Mouse (Mus musculus): ENCODE measurements around the gene Ascc3.

Ascc3 gene

DNA sequence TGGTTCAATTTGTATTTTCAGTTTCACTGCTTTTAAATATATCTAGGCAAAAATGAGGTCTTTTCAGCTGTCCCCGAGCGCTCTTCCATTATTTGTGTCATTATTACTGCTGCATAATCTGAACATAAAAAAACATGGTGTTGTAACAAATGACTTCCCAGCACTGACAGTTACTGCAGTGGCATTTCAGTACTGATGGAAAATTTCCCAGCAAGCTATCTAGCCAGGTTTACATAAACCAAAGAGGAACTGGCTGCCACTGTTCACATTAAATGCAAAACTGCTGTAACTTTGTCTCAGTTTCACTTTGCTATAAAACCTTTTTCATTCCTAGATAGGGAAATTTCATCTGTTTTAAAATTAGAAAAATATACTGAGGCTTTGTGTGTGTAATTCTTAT is 170.5 kb downstream of the Ascc3 start:
- DNase-seq (ENCODE audit: low read depth, low spot score): no peak

DNA sequence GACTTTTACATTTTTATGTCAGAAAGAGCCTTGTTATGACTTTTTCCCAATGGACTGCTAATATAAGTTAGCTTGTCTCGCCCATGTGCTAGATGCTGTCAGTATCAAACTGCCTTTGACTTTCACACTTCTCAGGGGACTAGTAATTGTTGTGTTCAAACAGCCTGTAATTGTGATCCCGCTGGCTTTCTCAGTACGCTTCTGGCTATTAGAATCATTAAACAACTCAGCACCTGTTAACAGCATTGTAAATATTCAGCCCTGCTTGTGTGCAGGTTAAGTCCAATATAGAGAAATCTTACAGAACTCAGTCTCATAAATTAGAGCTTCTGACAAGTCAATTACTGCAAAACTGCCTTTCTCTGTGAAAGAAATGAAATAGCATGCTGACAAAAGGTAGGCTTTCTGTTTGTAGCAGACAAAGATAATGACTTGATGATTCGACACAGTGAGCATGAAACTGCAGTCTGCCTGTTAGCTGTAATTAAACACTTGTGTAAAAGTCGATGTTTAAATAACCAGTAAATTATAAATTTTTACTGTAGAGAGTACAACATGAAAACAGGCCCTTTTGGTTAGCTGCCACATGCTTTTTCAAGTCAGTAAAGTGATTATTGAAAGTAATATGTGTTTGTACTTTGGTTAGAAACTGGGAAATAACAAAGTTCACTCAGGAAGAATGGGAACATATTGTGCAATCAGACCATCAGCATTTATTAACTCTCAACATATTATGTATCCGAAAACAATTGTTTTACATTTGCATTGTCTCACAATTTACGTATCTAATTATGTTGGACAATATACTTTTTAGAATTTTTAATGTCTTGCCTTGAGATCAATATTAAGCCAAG is 171.2 kb downstream of the Ascc3 start:
- DNase-seq (ENCODE audit: low read depth, low spot score): no peak

DNA sequence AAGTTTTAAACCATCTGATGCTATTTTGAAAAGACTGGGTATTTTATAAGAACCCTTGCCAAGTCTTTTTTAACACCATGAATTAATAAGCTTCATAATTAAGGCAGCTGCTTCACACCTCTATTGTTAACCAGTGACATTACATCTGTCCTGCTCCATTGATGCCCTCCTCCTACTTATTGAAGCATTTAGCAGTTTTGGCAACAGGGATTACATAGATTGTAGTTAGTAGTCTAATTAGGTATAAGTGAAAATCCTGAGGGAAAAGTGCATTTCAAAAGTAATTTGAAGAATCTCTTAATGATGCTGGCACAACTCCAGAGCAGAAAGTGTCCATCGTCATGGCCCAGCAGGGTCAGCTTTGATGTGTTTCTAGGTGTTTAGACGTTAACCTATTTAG is 180.3 kb downstream of the Ascc3 start:
- DNase-seq (ENCODE audit: low read depth, low spot score): no peak

DNA sequence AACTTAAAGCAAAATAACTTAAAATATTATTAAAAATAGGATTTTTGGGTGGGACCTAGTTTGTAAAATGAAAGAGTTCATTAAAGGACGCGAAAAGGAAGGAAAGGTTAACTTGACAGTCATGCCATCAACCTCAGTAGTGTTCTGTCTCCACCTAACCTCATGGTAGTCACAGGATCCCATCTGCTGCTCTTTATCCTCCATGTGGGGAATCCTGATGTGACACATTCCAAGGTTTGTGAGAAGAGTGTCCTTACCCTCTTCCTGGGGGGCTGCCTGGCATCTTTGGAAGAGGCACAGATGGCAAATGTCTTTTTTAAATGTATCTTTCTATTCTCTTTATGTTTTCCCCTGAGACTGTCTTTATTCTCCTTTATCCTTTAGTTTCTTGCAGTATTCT is 181.4 kb downstream of the Ascc3 start:
- DNase-seq (ENCODE audit: low read depth, low spot score): no peak

DNA sequence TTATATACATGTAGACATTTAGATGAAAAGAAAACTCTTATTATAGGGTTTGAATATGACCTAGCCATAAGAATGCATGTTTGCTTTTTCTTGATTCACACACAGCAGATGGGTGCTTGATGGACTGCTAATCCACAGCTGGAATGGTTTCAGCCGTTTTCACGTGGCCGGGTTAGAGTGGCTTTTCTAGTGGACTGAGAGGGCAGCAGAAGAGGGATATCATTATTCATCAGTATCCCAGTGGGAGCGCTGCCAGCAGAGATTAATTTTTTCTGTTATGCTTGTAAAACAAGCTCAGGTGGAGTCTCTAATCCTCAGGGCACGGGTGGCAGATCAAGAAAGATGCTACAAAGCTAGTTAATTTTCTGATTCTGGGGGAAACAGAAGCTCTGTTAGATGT is 200.4 kb downstream of the Ascc3 start:
- DNase-seq (ENCODE audit: low read depth, low spot score): no peak

DNA sequence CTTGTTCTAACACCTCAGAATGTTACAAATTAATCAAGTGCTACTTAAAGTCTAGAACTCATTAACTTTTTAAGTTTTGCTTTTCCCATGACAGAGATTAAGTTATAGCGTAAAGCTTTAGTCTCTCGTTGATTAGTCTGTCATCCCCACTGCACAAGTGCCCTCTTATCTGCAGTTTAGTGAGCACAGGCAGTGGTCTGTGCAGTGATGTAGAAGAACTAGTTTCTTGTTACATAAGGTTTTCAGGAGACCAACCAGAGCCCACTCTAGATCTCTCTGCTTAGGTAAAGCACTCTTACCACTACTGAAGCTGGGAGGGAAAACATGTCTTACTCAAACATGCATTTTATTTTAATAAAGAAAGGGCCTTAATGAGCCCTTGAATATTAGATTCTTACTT is 209.1 kb downstream of the Ascc3 start:
- DNase-seq (ENCODE audit: low read depth, low spot score): no peak

DNA sequence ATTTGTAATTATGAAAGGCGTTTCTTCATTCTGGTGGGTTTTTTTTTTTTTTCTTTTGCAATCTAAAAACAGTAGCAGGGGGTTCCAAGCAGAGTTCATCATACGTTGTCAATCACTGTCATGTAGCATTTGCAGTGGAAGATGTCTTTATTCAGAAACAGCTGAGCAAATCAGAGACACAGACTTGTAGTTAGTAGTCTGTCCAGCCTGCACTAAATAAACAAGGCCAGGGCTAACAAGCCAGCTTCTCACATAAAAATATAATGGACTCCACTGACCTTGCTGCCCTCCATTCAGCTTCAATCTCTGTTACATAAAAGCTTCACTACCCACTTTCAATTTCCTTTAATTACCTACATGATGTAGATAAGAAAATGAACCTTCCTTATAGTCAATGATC is 209.9 kb downstream of the Ascc3 start:
- DNase-seq (ENCODE audit: low read depth, low spot score): no peak

DNA sequence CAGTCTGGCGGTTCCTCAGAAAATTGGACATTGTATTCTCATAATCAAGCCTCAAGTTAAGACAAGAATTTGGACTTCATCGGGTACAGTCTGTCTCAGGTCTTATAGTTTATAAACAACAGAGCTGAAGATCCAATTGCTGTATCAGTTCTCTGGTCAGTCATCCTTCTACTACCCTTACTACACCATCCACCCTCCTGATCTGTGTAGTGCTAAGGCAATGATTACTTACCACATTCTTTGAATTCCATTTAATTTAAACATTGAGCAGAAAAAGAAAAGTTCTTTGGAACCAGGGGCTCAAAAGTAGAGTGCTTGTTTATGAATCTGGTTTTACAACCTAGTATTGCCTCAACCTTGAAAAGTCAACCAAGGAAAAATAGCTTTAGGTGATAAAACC is 213.7 kb downstream of the Ascc3 start:
- DNase-seq (ENCODE audit: low read depth, low spot score): no peak

DNA sequence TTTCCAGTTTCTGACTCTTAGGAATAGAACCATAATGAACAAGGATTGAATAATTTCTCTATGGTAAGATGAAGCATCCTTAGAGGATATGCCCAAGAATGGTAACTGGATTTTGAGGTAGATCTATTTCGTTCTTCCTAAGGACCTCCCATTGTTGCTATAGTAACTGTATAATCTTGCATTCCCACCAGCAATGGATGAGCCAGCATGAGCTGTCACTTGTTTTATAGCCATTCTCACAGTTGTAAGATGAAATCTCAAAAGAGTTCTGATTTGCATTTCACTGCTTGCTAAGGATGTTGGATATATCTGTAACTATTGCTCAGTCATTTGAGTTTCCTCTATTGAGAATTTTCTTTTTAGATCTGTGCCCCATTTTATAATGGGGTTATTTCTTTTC is 229.9 kb downstream of the Ascc3 start:
- no peak for DNase-seq (ENCODE audit: low read depth, low spot score)

DNA sequence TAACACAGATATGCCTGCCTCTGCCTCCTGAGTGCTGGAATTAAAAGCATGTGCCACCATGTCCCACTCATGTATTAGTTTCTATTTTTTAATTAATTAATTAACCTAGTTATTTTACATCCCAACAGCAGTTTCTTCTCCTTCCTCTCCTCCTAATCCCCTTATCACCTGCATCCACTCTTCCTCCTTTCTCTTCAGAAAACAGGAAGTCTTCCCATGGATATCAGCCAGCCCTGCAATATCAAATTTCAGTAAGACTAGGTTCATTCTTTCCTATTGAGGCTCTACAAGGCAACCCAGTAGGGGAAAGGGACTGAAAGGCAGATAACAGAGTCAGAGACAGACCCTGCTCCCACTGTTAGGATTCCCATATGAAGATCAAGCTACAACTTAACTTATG is 234.4 kb downstream of the Ascc3 start:
- no peak for DNase-seq (ENCODE audit: low read depth, low spot score)

DNA sequence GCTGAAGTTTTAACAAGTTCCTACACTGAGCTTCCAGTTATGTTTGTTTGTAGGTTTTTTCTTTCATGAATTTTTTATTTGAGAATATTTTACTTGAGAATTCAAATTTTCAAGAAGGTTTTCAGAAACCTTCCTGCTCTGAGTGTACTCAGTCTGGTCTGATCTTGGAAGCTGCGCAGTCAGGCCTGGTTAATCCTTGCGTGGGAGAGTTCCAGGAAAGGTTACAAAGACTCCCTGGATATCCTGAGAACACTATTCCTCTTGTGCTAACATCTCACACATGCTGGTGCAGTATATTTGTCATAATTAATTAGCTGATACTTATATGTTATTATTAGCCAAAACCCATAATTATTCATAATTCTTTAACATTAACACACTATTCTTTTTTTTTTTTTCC is 242.1 kb downstream of the Ascc3 start:
- DNase-seq (ENCODE audit: low read depth, low spot score): no peak

DNA sequence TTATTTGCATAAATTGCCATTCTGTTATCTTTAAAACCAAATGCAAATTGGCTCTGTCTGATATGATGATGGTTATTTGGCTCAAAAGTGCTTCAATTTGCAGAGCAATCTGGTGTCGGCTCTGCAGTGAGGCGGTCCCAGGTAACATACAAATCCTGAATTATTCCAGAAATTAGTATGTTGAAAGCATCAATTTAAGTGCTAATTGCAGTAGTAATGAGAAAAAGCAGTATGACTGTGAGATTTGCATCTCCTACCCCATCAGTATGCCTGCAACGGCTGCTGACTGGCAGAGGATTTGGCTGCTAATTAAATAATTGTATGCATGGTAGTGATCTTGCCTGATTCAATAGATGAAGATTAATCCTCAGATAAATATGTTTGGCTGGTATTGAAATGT is 250.9 kb downstream of the Ascc3 start:
- DNase-seq (ENCODE audit: low read depth, low spot score): no peak

DNA sequence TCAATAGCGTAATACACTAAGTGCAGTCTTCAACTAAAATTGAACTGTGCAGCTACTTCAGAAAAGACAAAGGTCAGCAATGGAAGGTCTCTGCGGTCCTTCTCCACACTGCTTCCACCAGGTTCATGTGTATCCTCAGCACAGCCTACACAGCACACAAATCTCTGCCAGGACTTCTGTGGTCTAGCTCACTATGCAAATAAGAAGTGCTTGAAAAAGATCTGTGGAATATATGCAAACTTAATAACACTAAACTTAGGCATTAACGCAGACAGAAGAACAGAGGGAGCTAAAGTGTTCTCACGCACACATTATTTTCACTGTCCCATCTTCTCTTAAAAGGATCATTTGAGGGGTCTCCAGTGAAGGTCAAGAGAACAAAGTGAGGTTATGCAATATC is 275.7 kb downstream of the Ascc3 start:
- DNase-seq (ENCODE audit: low read depth, low spot score): no peak

DNA sequence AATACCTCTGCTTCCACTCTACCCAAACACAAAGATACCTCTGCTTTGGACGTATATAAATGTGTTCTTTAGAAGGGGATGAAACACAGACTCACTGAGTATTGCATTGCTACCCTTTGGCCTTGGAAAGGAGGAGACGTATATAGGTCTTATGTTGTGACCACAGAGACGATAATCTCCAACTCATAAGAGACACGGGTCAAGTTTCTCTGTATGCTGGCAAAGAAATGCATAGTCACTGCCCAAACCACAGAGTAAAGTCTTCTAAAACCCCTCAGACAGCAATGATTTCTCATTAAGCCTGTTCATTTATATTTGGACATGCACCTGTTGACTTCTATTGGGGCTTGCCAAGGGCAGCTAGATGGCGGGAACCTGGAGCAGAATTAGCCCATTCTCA is 284.5 kb downstream of the Ascc3 start:
- DNase-seq (ENCODE audit: low read depth, low spot score): no peak

DNA sequence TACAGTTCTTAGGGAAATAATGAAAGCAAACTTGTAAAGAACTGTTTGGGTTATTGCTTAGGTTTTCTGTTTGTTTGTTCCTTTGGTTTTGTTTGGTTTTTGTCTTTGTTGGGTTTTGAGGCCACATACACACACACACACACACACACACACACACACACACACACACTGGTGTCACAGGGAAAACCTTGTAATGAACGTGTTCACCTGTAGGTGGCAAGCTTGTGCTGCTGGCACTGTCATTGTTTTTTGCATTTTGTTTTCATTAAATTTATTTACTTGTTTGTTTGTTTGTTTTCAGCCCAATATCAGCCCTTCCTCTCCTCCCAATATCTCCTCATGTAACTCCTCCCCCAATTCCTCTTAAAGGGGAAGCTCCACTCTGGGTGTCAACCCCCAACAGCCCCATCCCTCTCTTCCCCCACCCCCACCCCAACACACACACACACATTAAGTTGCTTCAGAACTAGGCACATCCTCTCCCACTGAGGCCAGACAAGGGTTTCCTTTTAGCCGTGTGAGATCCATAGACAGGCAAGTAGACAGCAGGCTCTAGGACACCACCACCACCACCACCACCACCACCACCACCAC is 289.1 kb downstream of the Ascc3 start:
- DNase-seq (ENCODE audit: low read depth, low spot score): no peak

DNA sequence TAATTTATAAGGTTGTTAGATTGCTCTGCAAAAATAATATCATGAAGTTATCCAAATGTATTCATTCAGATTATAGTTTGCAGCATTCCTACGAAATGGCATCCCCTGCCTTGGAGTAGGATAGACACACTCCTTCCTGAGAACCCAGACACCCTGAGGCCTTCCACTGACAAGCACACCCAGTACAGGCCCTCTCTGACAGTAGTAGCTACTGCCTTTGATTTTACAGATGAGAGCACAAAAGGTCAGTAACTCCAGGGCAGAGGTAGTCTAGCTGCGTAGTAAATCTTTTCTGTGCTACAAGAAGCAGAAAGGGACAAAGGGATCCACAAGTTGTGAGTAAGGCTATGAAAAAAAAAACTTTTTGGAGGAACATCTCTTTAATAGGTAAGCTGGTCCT is 289.9 kb downstream of the Ascc3 start:
- no peak for DNase-seq (ENCODE audit: low read depth, low spot score)

DNA sequence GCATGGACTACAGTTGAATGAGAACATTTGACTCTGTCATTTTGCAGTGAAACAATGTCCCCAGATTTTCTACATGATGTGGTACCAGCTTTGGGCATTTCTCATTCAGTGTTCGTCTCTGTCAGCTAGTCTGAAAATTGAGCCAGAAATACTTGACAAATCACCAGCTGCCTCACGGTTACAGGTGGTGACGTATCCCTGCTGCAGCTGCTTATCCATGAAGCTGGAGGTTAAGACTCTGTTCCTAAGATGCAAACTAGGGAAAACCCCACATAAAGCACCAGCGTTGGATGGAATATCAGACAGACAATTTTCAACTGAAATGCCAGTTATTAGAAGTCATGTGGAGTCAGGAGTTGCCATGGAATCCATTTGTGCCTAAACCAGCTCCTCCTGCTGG is 293.8 kb downstream of the Ascc3 start:
- no peak for DNase-seq (ENCODE audit: low read depth, low spot score)

DNA sequence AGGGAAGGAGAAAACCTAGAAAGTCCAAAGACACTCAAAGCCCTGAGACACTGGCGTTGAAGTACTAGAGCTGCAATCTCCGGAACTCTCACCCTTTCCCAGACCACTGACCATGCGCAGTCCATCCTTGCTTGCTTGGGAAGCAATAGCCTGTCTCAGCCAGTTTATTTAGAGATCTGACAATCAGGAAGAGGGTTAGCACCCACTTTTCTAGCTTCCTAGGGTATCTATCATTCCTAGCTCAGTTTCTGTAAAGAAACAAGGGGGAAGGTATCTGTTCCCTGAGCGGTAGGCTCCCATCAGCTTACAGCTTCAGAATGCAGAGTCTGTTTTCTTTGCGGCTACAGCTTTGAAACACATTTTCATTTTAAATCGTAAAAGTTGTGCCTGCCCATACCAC is 298.2 kb downstream of the Ascc3 start:
- DNase-seq (ENCODE audit: low read depth, low spot score): no peak

DNA sequence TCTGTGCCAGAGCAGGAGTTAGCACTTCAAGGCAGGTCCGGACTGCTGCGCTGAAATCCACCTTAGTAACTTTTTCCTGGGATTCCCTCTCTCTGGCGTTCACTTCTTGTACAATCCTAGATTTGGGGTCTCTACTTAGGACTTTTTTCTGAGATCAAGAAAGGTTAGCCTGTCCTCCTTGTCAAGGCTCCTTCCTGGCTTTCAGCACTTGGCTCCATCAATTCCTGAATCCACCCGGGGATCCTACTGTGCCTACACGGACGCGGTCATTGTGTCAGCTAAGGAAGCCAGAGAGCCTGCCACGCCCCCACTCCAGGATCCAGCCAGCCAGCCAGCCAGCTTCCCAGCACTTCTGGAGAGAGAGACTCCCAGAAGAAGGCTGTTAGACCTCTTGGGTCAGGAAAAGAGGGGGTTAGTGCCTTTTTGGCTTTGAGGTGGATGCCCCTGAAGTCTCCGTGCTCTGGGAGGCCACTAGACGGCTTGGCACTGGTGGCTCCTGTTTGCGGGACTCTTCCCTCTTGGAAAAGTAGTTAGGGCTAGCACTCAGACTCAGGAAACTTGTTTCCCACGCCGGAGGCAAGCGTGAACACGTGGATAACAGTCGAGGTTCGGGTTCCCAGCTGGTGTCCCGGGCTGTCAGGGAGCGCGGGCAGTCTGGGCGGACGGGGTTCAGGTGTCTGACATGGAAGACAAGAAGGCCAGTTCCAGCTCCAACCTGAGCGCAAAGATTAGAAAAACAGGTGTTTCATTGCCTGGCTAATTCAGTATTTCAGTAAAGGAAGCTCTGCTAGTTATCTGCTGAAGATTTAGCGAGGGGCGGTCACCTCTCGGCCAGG is 299.6 kb downstream of the Ascc3 start:
- no peak for DNase-seq (ENCODE audit: low read depth, low spot score)

DNA sequence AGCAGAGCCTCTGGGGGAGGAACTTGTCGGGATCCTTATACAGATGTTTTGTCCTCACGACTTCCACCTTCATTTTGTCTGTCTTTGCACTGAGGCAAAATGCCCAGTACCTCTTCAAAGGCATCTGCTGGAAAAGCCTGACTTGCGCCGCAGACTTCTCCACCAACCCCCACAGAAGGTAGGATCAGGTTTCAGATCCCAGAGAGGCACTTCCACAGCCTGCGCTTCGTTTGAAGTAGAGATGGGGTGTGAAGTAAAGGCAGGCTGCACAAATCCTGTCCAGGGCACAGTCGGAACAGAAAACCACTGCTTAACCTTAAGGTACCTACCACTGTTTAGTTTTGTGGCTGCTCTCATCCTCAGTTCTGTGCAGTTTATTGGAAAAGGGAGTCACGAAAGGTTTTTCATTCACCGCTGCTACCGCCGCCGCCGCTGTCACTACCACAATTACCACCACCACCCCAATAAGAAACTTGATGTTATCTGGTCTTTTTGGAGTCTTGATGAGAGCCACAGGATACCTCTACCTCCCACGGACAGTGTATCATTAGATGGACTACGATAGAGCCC is 300.4 kb downstream of the Ascc3 start:
- DNase-seq (ENCODE audit: low read depth, low spot score): no peak

DNA sequence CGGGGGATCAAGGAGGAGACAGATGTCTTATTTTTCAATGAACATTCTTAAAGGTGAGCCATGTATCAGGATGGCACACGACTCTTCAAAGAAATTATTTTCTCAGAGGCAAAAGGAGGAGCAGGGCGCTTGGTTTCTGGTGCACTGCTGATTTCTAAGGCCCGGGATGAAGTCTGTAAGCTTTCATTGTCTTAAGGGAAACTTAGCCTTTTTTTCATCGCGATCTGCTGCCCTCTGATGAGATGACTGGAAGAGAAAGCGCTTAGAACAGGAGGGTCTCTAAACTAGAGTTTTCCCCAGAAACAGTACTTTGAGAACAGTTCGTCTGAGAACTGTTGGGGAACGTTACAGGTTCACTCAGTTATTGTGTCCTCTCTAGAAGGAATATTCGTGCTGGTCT is 301.1 kb downstream of the Ascc3 start:
- no peak for DNase-seq (ENCODE audit: low read depth, low spot score)

Data from skeletal muscle tissue, adult 2 months (tissue).